Mouse (Mus musculus) cortical plate, adult 2 months (tissue): ENCODE data around the gene Cisd2.

ENCODE experiments used
- CTCF ChIP-seq: fragments of 200-500 bp; IDR thresholded peaks from 2 replicates; pipeline ENCODE4 v1.5.1; 2011; ENCODE audit warnings: mild to moderate bottlenecking, control low read depth, low read length; ENCODE audit not compliant: insufficient read depth; ENCODE audit errors: extremely low read depth
- POLR2A ChIP-seq: fragments of 200-500 bp; IDR thresholded peaks from 2 replicates; pipeline ENCODE4 v1.6.1; 2011; ENCODE audit warnings: mild to moderate bottlenecking, low read length, control low read depth; ENCODE audit not compliant: insufficient read depth; ENCODE audit errors: extremely low read depth

DNA sequence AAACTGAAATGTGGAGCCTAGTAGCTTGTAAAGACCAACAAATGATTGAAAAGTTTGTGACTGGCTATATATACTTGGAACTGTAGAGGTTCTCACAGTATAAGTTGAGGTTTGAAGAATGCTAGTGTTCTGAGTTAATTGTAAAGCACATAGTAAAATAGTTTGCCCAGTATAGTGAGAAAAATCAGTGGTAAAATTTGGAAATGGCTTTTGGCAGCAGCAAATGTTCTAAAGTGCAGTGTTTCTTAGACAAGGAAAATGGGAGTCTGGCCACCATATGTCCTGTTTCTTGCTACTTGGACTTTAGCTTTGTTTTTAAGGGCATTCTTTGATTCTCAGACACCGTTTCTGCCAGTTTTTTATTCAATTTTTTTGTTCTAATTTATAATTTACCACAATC is 44.7 kb upstream of the Cisd2 start:
- TF ChIP-seq CTCF (no peak), POLR2A (no peak)
